Mouse (Mus musculus): Measurements from ENCODE around the gene Shkbp1.
A peak's percentile ranks its signal among the peaks of the same experiment; 100 is the strongest.

The Shkbp1 gene

DNA sequence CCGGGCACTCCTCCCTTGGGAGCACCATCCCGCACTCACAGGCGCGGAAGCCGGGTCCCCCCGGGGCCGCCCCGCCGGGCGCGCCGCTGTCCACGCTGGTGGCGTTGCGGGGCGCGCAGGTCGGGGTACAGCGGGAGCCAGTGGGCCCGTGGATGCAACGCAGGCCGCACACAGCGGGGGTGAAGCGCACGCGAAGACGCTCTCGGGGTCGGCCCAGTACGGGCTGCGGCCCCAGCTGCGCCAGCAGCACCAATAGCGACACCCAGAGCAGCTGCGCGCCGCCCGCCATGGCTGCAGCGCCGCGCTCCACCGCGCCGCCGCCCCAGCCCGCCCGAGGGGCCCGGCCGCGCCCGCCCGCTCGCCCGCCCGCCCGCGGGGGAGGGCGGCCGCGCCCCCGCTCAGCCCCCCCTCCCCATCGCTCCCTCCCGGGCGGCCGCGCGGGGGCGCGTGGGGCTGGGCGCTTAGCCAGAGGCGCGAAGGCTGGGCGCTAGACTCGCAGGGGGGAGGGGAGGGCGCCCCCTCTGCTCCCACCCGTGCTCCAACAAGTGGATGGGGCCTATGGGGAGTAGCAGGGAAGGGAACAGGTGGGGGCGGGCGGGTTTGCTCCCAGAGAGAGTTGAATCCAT, 22.4 kb downstream of the Shkbp1 start:
- no peak for DNase-seq (ENCODE audit: low spot score)

DNA sequence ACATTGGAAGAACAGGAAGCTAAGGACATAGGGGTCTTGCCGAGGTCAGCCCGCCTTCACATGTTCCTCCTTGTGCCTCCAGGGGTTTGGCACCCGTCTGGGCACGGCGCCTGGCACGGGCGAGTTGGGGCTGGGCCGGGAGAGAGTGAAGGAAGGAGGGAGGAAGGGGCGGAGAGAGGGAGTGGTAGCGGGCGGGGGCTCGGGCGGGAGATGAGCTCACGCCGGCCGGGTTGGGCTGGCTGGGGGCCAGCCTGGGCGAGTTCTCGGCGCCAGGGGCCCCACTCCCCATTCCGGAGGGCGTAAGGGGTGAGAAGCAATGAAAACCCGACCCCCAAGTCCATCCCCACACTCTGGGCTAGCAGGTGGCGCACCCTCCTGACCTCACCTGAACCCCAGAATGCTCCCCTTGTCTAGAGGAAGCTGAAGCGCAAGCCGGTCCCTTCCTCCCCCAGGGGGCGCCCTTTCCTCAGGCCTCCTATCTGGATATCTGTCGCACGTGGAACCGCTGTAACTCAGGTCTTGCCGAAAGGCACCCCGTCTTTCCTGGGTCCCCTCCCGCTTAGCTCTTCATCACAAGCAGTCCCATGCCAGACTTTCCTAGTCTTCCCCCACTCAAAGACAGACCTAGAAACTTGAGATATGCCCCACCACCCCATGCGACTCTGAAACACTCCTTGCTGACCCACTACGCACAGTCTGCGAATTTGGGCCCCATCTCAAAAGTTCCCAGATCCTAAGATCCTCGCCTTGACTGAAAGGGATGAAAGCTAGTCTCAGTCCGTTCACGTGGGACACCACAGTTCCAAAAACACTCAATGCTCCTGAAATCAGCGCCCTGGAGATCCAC, 23.2 kb downstream of the Shkbp1 start:
- no peak for DNase-seq (ENCODE audit: low spot score)

DNA sequence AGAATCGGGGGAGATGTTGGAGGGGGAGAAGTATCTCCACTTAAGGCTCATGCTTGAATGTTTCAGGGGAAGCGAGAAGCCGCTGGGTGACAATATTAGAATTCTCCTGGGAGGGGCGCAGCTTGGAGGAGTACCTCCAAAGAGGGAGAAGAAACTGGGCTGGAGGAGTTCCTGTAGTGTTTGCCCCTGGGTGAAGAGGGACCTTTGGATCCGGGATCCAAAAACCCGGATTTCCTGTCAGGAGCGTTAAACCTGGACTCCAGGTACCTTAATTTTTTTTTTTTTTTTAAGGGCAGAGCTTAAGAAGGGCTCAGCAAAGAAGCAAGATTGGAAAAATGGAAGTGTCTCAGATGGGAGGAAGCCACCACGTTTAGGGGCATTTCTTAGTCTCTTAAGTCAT, 24.0 kb downstream of the Shkbp1 start:
- no peak for DNase-seq (ENCODE audit: low spot score)

DNA sequence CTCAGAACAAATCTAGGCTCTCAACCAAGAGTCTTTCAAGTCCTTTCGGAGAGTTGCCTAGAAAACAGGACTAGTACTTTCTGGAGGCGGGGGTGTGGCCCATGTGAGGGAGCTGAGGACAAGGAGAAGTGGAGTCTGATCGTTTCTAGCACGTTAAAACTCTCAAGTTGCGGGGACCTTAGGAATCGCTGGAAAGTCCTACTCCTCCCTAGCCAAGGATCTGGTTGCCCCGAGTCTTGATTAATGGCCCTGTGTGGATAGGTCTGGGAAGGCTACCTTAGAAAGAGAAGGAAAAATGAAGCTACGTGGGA, 24.3 kb downstream of the Shkbp1 start:
- DNase-seq (ENCODE audit: low spot score), result no peak

DNA sequence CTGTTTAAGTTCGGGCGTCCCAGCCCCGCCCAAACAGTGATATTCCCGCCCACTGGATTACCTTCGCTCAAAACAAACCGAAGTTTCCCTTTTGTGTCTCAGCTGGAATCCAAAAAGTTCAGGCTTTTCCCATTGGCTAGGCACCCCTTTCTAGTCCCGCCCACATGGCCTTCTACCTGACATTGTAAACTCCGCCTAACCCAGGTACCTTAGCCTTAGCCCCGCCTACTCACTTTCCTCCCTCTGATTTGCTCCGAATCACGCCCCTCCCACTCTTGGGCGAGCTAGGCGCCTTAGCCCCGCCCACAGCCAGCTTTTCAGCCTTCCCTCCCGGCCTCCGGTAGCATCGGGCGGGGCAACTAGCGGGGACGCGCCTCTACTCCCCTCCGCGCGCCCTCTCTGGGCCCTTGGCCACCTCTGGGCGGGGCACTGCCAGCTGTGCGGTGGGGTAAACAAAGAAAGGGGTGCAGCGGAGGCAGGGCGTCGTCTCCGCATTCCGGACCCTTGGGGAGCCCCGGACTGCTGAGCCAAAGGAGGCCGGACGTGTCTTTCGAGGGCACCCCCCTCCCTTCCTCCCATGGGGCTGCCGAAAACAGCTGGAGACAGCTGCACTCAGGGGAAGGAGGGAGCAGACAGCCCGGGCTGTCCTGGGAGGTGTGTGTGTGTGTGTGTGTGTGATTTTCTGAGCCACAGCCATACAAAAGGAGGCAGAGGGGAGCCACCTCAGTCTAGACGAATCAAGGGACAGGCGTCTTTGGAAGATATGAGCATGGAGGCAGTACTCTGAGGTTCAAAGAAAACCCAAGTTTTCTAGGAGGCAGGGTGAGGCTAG, 24.9 kb downstream of the Shkbp1 start:
- peak; percentile 66 for DNase-seq (ENCODE audit: low spot score)

DNA sequence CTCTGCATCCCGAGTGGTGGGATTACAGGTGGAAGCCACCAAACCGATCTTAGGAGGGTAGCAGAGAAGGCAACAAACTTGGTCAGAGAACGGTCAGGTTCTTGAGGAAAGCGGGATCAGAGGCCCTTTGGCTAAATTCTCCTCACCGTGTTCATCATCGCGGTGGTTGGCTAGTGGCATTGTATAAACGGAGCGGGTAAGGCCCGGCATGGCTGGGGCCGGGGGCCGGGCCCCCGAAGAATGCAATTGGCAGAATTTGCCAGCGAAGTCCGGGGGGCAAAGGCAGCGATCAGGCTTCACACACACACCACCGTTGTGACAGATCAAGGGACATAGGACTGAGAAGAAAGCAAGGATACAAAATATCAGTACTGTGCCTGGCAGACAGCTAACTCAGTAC, 25.8 kb downstream of the Shkbp1 start:
- no peak for DNase-seq (ENCODE audit: low spot score)

DNA sequence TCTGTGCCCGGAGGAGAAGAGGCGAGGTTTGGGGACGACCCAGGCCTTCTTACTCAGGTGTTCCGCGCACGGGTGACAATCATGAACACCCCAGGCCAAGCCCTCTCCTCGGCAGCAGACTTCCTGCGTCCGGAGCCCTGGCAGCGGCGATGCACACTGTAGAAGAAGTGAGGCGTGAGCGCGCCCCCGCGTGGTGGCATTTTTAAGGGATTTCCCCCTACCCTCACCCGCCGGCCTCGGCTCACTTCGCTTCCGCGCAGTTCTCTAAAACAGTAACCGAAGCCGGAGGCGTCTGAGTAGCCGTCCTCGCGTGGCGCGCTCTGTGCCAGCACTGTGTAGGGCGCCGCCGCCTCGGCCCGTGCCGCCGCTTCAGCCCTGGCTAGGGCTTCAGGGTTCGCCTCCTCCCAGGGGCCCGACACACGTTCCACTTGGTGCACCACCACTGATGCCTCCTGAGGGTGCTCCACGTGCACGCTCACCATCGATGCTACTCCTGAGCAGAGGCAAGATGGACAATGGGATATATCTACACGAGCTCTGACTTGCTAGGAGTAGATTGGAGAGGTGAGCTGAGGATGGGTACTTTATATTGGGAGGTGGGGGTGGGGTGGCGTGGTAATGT, 26.4 kb downstream of the Shkbp1 start:
- no peak for DNase-seq (ENCODE audit: low spot score)

DNA sequence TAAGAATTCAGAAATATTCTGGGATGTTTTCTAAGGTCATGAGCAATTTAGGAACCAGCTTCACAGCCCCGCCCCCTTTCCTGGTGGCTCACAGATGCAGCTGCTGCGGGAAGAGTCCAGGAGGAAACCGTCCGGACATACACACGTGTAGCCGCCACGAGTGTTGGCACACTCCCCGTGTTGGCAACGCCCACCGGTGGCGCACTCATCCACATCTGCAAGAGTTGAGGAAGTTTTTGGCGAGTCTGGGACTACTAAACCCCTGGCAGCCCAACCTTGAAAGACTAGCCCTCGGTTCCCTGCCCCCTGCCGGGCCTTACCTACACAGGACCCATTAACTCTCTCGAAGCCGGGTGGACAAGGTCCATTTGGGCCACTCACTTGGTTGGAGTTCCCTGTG, 27.2 kb downstream of the Shkbp1 start:
- no peak for DNase-seq (ENCODE audit: low spot score)

DNA sequence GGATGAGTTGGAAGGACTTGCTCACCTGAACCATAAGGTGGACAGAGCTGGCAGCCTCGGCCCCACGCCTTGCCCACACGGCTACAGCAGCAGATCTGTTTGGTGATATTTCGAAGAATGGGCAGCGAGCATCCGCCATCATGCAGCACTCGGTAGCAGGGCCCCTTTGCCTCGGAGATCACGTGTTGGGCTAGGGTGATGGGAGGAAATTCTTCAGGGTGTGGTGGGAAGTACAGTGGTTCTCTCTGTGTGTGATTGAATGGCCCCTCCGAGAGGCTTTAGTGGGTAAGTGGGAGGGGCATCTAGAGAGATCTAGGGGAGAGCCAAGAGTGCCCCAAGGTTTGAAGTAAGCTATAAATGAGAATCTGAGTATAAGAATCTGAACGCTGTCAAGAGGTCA, 27.7 kb downstream of the Shkbp1 start:
- DNase-seq (ENCODE audit: low spot score), result no peak

DNA sequence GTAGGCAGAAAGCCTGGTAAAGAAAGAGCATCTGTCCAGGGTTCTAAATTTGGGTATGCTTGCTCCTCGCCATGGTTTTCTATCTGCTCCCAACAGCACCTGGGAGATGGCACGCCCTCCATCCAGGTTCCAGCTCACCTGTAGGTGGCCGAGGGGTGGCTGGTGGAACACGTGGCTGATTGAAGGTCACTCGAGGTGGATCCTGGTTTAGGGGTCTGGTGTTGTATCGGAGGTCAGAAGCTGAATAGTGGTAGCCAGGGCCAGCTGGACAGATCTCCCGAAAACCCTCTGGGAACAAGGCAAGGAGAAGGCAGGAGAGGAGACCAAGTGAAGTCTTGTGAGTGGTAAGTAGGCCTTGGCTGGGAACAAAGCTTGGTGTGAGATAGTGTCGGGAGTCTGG, 28.3 kb downstream of the Shkbp1 start:
- DNase-seq (ENCODE audit: low spot score), result no peak

DNA sequence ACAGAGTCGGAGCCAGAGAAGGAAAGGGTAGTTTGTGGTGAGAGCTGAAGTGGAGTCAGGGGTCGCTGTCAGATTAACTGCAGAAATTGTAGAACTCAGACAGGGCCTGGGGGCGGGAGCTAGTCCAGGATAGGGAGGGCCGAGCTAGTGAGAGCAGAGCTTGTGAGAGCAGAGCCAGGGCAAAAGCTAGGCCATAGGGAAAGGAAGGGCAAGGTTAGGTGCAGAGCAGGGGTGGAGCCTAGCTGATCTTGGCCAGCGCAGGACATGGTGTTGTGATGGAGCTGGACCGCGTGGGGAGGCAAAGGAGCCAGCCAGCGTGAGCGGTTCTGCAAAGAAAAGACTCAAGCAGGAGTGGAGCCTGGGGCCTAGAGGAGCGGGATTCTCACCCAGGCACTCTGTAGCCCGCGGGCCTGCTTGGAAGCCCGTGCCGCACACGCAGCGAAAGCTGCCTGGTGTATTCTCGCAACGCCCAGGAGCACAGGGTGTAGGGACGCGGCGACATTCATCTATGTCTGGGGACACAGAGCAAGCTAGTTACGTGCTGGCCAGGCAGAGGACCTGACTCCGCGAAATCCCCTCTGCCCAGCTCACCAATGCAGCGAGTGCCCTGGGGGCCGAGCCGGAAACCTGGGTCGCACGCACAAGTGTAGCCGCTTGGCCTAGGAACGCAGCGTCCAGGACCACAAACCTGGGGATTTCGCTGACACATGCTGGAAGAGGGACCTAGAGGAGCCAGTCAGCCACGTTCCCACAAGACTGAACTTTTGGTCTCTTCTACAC, 29.5 kb downstream of the Shkbp1 start:
- no peak for DNase-seq (ENCODE audit: low spot score)

DNA sequence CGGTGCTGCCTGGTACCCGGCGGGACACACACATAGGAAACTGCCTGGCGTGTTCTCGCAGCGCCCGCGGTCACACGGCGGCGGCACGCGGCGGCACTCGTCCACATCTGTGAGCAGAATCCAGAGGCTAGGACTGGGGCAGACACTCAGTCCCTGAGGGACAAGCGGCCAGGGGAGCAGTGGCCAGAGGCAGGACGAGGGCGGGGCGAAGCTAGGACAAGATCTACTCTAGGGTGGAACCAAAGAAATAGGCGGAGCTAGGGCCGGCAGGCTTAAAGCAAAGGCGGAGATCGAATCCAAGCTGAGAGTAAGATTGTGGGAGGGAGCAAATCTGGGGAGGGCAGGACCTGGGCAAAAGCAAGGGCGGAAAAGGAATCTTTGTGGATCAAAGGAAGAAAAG, 30.1 kb downstream of the Shkbp1 start:
- no peak for DNase-seq (ENCODE audit: low spot score)

DNA sequence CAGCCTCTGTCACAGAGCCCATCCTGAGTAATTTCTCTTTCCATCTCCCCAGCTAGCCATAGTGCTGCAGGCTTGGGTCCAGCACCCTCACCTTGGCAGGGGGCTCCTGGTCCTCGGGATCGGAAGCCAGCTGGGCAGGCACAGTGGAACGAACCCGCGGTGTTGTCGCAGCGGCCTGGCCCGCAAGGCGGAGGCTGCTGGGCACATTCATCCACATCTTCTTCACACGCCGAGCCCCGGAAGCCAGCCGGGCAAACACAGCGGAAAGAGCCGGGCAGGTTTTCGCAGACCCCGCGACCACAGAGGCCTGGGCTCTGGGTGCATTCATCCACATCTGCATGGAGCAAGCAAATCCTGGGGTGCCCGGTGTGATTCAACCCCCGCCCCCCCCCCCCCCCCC, 30.9 kb downstream of the Shkbp1 start:
- no peak for DNase-seq (ENCODE audit: low spot score)

DNA sequence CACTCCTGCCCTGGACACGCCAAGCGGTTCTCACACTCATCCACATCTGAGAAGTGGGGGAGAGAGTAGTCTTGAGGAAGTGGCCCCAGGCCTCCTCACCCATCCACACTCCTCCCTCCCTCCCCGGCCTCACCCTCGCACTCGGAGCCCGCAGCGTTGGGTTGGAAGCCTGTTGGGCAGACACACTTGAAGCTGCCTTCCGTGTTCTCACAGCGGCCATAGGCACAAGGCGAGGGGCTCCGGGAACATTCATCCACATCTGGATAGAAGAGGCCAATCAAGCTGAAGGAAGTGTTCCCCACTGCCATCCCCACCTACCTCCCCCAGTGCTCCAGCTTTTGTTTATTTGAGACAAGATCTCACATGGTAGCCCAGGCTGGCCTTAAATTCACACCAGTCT, 31.7 kb downstream of the Shkbp1 start:
- DNase-seq (ENCODE audit: low spot score), result no peak

DNA sequence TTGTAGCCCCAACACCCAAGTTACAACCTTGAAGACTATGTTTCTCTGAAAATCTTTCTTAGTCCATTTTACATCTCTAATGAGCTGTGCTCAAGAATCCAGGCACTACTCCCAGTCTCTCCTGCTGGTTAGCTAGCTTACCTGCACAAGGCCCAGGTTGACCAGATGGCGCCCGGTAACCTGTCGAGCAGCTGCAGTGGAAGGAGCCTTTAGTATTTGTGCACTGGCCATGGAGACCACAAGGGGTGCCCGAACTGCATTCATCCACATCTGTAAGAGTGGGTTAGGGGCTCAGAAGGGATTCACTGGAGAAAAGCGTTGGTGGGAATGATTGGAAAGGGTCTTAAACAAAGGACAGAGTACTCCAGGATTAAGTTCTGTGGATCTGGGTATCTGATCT, 32.8 kb downstream of the Shkbp1 start:
- DNase-seq (ENCODE audit: low spot score), result no peak

DNA sequence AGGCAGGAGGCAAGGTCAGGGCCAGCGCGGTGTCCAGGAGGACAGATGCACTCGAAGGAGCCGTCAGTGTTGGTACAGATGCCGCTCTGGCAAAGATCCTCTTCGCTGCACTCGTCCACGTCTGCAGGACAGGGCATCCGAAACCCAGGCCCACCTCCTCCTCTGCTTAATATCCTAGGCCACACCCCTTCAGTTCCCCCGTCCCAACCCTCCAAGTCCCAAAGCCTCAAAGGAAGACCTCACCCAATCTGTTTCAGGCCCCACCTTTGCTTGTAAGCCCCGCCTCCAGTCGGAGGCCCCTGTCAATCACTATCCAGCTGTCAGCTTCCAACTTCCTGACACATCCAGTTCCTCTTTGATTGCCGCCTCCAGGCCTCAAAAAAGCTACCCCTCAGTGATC, 33.5 kb downstream of the Shkbp1 start:
- DNase-seq (ENCODE audit: low spot score), result no peak

DNA sequence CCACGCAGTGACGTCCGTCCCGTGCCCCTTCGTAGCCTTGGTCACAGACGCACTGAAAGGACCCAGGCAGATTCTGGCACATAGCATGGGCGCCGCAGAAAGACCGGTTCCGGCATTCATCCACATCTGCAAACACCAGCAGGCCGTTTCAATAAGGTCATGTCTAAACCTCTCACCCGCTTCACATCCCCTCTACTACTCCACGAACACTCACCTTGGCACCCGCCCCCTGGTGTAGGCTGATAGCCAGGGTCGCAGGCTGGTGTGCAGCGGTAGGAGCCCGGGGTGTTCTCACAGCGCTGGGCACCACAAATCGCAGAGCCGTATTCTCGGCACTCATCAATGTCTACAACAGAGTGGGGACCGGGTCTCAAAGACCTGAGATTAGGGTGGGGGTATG, 36.4 kb downstream of the Shkbp1 start:
- DNase-seq (ENCODE audit: low spot score), result no peak

DNA sequence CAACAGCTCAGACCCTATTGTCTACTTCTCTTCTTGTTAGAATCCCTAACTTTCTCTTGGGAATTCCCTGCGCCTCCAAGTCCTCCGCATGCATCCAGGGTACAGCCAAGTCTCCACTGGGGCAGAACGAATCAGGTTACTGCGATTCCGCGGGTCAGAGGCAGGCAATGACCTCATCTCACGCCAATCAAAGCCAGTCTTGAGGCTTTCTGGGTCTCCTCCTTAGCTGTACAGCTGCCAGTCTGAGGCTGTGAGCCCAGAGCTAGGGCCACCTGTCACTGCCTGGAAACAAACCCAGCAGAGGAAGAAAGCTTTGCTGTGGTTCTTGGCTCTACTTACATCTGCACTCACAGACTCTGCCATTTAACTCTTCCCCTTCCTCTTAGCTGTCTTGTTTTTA, 39.9 kb downstream of the Shkbp1 start:
- DNase-seq (ENCODE audit: low spot score), result no peak

DNA sequence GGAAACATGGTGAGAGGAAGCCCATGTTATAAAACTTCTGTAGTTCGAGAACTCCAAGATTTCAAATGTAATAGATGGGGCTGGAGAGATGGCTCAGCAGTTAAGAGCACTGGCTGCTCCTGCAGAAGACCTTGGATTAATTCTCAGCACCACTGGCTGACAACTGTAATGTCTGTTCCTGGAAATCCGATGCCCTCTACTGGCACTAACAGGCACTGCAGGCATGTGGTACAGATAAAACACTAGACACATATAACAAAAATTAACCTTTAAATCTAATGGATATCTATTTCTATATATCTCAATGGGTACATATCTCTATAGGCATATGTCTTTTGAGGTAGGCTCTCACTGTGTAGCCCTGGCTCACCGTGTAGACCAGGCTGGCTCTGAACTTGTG, 41.4 kb downstream of the Shkbp1 start:
- DNase-seq (ENCODE audit: low spot score), result no peak

DNA sequence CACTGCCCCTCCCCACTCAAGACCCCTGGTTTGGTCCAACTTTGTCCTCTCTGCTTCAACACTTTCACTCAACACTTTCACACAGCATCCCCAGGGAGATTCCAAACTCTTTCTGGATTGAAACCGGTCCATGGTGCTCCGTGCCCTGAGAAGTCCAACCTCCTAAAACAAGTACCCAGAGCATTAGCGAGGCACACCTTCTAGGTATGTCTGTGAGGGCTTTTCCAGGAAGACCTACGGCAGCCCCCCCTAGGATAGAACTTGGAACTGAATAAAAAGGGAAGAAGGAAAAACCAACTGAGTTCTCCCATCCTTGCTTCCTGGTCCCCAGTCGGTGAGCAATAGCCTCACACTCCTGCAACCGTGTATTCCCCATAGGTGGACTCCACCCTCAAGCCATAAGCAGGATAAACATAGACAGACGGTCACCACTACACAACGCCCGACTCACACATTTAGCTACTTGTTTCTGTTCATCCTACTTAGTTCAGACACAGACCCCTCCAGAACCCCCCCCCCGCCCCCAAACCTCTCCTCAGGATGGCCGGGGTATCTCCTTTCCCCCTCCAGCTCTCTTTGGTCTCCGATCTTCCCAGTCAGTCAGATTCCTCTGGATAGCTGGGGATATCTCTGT, 44.1 kb downstream of the Shkbp1 start:
- no peak for DNase-seq (ENCODE audit: low spot score)

DNA sequence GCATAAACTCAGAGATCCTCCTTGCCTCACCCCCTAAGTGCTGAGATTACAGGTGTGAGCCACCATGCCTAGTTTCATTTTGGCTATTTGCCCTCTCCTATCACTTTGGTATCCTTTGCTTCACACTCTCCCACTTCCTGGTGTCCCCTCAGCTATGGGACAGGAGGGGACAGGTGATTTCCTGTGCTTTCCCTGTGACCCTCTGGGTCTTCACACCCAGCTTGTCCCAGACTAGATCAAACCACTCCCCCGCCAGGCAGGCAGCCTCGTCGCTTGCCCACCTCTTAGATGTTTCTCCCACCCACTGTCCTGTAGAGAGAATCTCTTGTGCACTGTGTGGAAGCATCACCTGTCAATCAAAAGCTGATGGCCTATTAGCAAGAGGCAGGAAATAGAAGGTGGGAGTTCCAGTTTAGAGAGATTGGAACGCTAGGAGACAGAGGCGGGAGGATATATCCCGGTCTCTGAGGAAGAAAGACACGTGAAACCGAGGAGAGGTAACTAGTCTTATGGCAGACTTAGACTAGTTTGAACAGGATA, 44.8 kb downstream of the Shkbp1 start:
- DNase-seq (ENCODE audit: low spot score), result no peak
